Mouse (Mus musculus) kidney, postnatal 0 days (tissue): ENCODE measurements around the gene Tex37. TPM values are rescaled to one million over a fixed set of nuclear protein-coding genes. Genes with fewer than 3 reads are reported as not detected.

Source experiments
- ATAC-seq: fragments of 200-750 bp; cut with Nextera tagmentation; replicated peaks from 2 replicates; pipeline ENCODE4 v1.8.0; 2017; ENCODE audit warnings: low read depth, moderate number of reproducible peaks, moderate TSS enrichment, moderate library complexity; ENCODE audit not compliant: low FRiP score
- DNase-seq: peaks from one replicate; pipeline ENCODE4 v3.0.0-alpha.2; 2016; ENCODE audit warnings: low spot score
- H3K27ac ChIP-seq: fragments of 300-500 bp; sonication (generic); 2 replicates; pipeline ENCODE4 v1.5.1; 2014; ENCODE audit warnings: mild to moderate bottlenecking
- H3K27me3 ChIP-seq: fragments of 300-500 bp; sonication (generic); 2 replicates; pipeline ENCODE4 v1.6.1; 2014; ENCODE audit warnings: low read length, mixed read lengths; ENCODE audit not compliant: insufficient read depth
- H3K36me3 ChIP-seq: fragments of 300-500 bp; sonication (generic); 2 replicates; pipeline ENCODE4 v1.6.1; 2014; ENCODE audit warnings: low read length, mixed read lengths; ENCODE audit not compliant: insufficient read depth
- H3K4me1 ChIP-seq: fragments of 300-500 bp; sonication (generic); replicated peaks from 2 replicates; pipeline ENCODE4 v1.6.1; 2014; ENCODE audit warnings: antibody characterized with exemption, low read length, mixed read lengths; ENCODE audit not compliant: insufficient read depth
- H3K4me2 ChIP-seq: fragments of 300-500 bp; sonication (generic); 2 replicates; pipeline ENCODE4 v1.6.1; 2014; ENCODE audit warnings: mild to moderate bottlenecking, low read length, moderate library complexity, mixed read lengths
- H3K4me3 ChIP-seq: fragments of 300-500 bp; sonication (generic); replicated peaks from 2 replicates; pipeline ENCODE4 v1.5.1; 2014; ENCODE audit warnings: low read depth, low read length
- H3K9ac ChIP-seq: fragments of 300-500 bp; sonication (generic); 2 replicates; pipeline ENCODE4 v1.6.1; 2014; ENCODE audit warnings: low read depth, low read length
- H3K9me3 ChIP-seq: fragments of 300-500 bp; sonication (generic); replicated peaks from 2 replicates; pipeline ENCODE4 v1.6.1; 2016; ENCODE audit warnings: low read length, inconsistent platforms, mixed read lengths
- CTCF ChIP-seq: IDR thresholded peaks from 2 replicates; pipeline ENCODE4 v1.5.1; 2016; ENCODE audit warnings: antibody characterized with exemption, low read depth, mild to moderate bottlenecking, moderate library complexity
- WGBS: fragments of 180-500 bp; shearing (Covaris S2); extraction: QIAGEN DNeasy Blood & Tissue Kit; methylation state at CpG from one replicate; pipeline ENCODE4 v1.1.7; 2014; 5-methylcytosine and 5-hydroxymethylcytosine counted together
- polyA plus RNA-seq: library from polyadenylated mRNA; unstranded; fragments of >200 nt; fragmentation: Nextera tagmentation; extraction: Ambion mirVana; gene quantifications from 2 replicates; pipeline ENCODE4 v1.2.1, GENCODE M21; 2015

Tex37 gene
- polyA plus RNA-seq, 1 experiment from 2014 or later = not detected

DNA sequence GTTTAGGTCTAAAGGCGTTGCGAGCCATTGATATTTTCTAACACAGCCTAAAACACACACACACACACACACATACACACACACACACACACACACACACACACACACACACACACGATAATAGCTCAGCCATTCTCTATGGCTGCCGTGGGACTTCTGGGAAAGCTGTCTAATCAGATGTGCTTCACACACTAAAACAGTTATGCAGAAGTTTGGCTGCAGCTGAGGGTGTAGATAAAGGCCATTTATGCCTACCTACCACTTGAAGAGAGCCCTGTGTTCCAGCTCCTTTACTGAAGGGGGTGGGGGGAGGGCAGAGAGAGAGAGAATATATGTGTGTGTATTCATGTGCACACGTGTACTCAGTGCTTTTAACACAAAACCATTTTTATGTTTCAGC lies 15.0 kb downstream of the Tex37 start:
- peaks cover 36% of the 10 kb centered on the region for H3K36me3 ChIP-seq
- no peak for DNase-seq
- no peak for TF ChIP-seq CTCF
- no peaks in the 10 kb centered on the region for H3K9me3 ChIP-seq
- H3K9ac ChIP-seq = no peak overlapping the region
- H3K4me3 ChIP-seq = no peak overlapping the region
- H3K4me1 ChIP-seq = no peaks in the 10 kb centered on the region
- H3K27ac ChIP-seq = no peak overlapping the region
- no peak overlapping the region for H3K4me2 ChIP-seq
- WGBS = 84% methylated on average over 5 of the region's 5 CpGs
- no peak for ATAC-seq
- H3K27me3 ChIP-seq = no peaks in the 10 kb centered on the region

DNA sequence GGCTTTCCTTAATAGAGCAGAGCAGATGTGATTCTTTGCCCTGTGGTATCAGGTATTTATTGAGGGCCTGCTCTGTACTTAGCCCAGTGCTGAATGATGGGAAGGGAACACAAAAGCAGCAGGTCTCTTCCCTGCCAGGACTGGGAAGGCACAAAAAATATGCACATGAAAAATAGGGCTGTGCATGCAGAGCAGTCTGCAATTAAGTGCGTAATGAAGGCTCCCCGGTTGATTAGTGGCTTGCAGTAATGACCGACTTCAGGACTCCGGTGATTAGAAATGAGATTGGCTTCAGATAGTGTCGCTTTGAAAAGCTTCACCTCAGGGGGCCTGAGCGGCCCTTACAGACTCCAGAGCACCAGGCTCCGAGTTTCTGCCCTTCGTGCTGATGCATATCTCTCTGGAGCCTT lies 19.1 kb downstream of the Tex37 start:
- peaks cover 46% of the 10 kb centered on the region for H3K36me3 ChIP-seq
- H3K27me3 ChIP-seq = no peaks in the 10 kb centered on the region
- H3K4me3 ChIP-seq = no peak overlapping the region
- no peak overlapping the region for H3K4me2 ChIP-seq
- DNase-seq (no peak), ATAC-seq (no peak)
- no peaks in the 10 kb centered on the region for H3K9me3 ChIP-seq
- WGBS = 38% methylated on average over 8 of the region's 8 CpGs
- no peak for TF ChIP-seq CTCF
- H3K9ac ChIP-seq = no peak overlapping the region
- H3K27ac ChIP-seq = no peak overlapping the region
- H3K4me1 ChIP-seq = no peaks in the 10 kb centered on the region

DNA sequence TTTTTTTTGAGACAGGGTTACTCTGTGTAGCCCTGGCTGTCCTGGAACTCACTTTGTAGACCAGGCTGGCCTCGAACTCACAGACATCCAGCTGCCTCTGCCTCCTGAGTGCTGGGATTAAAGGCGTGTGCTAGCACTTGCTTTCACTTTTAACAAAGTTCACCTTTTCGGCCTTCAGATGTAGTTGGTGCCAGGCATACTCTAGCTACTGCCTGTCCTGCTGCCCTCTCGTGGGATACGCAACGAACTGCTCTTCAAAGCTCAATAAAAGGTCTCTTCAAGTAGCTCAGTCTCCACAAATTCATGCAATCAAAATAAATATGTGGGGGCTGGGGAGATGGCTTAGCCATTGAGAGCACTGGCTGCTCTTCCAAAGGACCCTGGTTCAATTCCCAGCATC lies 20.6 kb downstream of the Tex37 start:
- WGBS = 75% methylated on average over 6 of the region's 6 CpGs

DNA sequence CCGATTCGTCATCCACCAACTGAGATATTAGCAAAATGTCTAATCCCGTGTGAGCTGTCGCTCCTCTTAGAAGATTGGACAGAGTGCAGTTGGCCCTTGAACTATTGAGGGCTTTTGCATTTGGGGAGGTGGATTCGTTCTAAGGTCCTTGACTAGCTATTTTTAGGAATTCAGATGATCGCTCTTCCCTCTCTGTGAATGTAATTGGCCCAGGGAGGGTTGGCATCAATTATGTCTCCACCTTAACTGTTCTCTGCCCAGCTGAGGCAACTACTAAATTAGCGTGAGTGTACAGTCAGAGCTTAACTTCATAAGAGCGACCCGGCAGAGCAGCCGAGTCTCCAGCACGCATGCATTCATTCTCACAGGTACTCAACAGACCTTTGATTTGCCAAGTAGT lies 30.7 kb downstream of the Tex37 start:
- WGBS = 90% methylated on average over 11 of the region's 11 CpGs
- no peak overlapping the region for H3K4me3 ChIP-seq
- ATAC-seq = no peak
- peaks cover 69% of the 10 kb centered on the region for H3K36me3 ChIP-seq
- no peak for TF ChIP-seq CTCF
- H3K4me1 ChIP-seq = no peaks in the 10 kb centered on the region
- H3K27ac ChIP-seq = no peak overlapping the region
- no peaks in the 10 kb centered on the region for H3K9me3 ChIP-seq
- no peak overlapping the region for H3K9ac ChIP-seq
- no peak overlapping the region for H3K4me2 ChIP-seq
- DNase-seq = no peak
- H3K27me3 ChIP-seq = no peaks in the 10 kb centered on the region

More for the DNA sequence above, 20.6 kb downstream of the Tex37 start:
- Histone ChIP-seq H3K4me2 (no peak overlapping the region), H3K27me3 (no peaks in the 10 kb centered on the region), H3K9ac (no peak overlapping the region), H3K27ac (no peak overlapping the region), H3K9me3 (no peaks in the 10 kb centered on the region), H3K4me1 (no peaks in the 10 kb centered on the region), H3K4me3 (no peak overlapping the region), H3K36me3 (peaks cover 48% of the 10 kb centered on the region)
- ATAC-seq = no peak
- no peak for DNase-seq
- peak; percentile 9; the same call in 1 of the 2 replicates for TF ChIP-seq CTCF

DNA sequence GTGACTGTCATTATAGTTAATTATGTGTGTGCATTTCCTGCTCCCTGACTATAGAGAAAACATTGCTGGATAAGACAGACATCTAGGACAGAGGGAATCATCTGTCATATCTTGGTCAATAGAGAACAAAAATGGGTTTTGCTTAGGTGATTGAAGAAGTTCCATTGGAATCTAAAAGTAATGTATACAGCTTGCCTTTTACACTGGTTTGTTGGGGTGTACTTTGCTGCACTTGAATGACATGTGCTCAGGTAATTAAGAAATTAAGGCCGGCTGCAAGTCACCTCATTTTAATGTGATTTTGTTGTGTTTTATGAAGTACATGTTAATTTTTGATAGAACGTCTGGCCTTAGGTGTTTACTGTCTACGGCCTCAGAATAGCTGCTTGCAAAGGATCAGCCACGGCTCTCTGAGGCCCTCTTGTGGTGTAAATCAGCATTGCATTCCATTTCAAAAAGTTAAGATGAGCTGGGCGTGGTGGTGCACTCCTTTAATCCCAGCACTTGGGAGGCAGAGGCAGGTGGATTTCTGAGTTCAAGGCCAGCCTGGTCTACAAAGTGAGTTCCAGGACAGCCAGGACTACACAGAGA lies 37.9 kb downstream of the Tex37 start:
- Histone ChIP-seq H3K36me3 (peaks cover 41% of the 10 kb centered on the region), H3K4me1 (no peaks in the 10 kb centered on the region), H3K9ac (no peak overlapping the region), H3K4me2 (no peak overlapping the region), H3K9me3 (no peaks in the 10 kb centered on the region), H3K27ac (no peak overlapping the region), H3K4me3 (no peak overlapping the region), H3K27me3 (no peaks in the 10 kb centered on the region)
- WGBS = 15% methylated on average over 5 of the region's 5 CpGs
- peak; percentile 95 for TF ChIP-seq CTCF
- ATAC-seq = peak; percentile 36; the same call in 1 of the 2 replicates
- DNase-seq = peak; percentile 81

DNA sequence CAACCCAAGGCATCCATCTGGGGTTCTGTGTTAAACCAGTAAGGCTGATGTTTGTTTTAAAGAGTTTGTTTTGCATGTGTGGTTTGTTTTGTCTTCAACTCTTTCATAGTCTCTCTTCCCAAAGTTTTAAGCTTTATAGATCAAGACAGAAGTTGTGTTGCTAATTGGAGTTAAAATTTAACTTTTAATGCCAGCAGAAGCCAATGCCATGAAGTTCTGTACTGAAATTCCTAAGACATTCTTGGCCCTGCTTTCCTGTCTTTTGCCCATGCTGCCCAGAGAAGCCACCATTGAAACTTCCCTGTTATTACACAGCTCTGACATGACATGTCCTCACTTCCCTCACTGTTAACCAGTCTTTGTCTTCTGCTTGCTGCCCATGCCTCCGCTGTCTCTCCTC lies 43.7 kb downstream of the Tex37 start:
- 100% methylated on average over 1 of the region's 1 CpGs for WGBS
- 0 out of 2 replicates have a peak, but pooled peaks cover 13% of the 10 kb centered on the region for H3K36me3 ChIP-seq
- no peak for TF ChIP-seq CTCF

More for the DNA sequence above, 43.7 kb downstream of the Tex37 start:
- H3K9me3 ChIP-seq = no peaks in the 10 kb centered on the region
- no peak overlapping the region for H3K27ac ChIP-seq
- no peak overlapping the region for H3K9ac ChIP-seq
- no peak overlapping the region for H3K4me2 ChIP-seq
- no peak overlapping the region for H3K4me3 ChIP-seq
- DNase-seq = no peak
- H3K27me3 ChIP-seq = no peaks in the 10 kb centered on the region
- H3K4me1 ChIP-seq = no peaks in the 10 kb centered on the region
- no peak for ATAC-seq
